Mouse (Mus musculus): Measurements from ENCODE around the gene Fam24a. TPM values are rescaled to one million over a fixed set of nuclear protein-coding genes. Genes with fewer than 3 reads are reported as not detected.

Fam24a gene
- total RNA-seq, 2 experiments from 2014 or later: not detected

Other genes with a start within 250 kb of the Fam24a start
- gene 4933402N03Rik, start 187.6 kb upstream of the Fam24a start, total RNA-seq (2021): not detected
- not detected for gene 5430419D17Rik, start 159.5 kb upstream of the Fam24a start, total RNA-seq (2021)
- not detected for gene Cuzd1, start 11.6 kb upstream of the Fam24a start, total RNA-seq (2021)
- not detected for gene Fam24b, start 4.3 kb upstream of the Fam24a start, total RNA-seq (2021)
- 10 to 100 TPM; 11.2 to 17.2 TPM for gene 2310057M21Rik, start 28.9 kb downstream of the Fam24a start, total RNA-seq (2021)
- 10 to 100 TPM; 16.4 to 24.9 TPM for gene Pstk, start 37.3 kb downstream of the Fam24a start, total RNA-seq (2021)
- gene Ikzf5, start 76.7 kb downstream of the Fam24a start, total RNA-seq (2021): 10 to 100 TPM; 25.2 to 38.1 TPM
- 100 to 1,000 TPM; 188 to 685 TPM for gene Acadsb, start 76.7 kb downstream of the Fam24a start, total RNA-seq (2021)
- gene Hmx3, start 209.0 kb downstream of the Fam24a start, total RNA-seq (2021): not detected
- not detected for gene Hmx2, start 214.9 kb downstream of the Fam24a start, total RNA-seq (2021)
- gene Bub3, start 226.4 kb downstream of the Fam24a start, total RNA-seq (2021): 10 to 100 TPM; 57.0 to 69.0 TPM